Mouse (Mus musculus): ENCODE results near the gene Ang. TPM values are rescaled to one million over a fixed set of nuclear protein-coding genes. Genes with fewer than 3 reads are reported as not detected.

Gene Ang
- polyA plus RNA-seq, 1 experiment from 2014 or later, result 85.3 TPM

GRCm38 (mm10) chr14:51130315-51130940, 39.5 kb downstream of the Ang start:
- ATAC-seq (peak; percentile 77), DNase-seq (no peak)
- WGBS (ENCODE audit: insufficient replicate concordance), result 42% methylated on average over 9 of the region's 9 CpGs
- H3K4me3 ChIP-seq (ENCODE audit: low read depth, low read length), result peak overlapping the region; percentile 22
- H3K9me3 ChIP-seq (ENCODE audit: low read length), result no peaks in the 10 kb centered on the region
- H3K36me3 ChIP-seq (replicated peaks; ENCODE audit: insufficient read depth, low read length), result no peaks in the 10 kb centered on the region
- H3K27me3 ChIP-seq (ENCODE audit: insufficient read depth, low read length), result no peaks in the 10 kb centered on the region
- peak overlapping the region; percentile 85 for H3K27ac ChIP-seq (ENCODE audit: low read depth)
- H3K9ac ChIP-seq (replicated peaks), result peak overlapping the region; percentile 51
- H3K4me2 ChIP-seq (ENCODE audit: low read depth, low read length), result peak overlapping the region; percentile 66
- TF ChIP-seq EP300 (IDR thresholded peaks at IDR 0.05; ENCODE audit: low read depth), result peak; percentile 96
- no peak for TF ChIP-seq CTCF (IDR thresholded peaks at IDR 0.05; ENCODE audit: low read depth)
- peaks cover 50% of the 10 kb centered on the region for H3K4me1 ChIP-seq (ENCODE audit: insufficient read depth)

DNA sequence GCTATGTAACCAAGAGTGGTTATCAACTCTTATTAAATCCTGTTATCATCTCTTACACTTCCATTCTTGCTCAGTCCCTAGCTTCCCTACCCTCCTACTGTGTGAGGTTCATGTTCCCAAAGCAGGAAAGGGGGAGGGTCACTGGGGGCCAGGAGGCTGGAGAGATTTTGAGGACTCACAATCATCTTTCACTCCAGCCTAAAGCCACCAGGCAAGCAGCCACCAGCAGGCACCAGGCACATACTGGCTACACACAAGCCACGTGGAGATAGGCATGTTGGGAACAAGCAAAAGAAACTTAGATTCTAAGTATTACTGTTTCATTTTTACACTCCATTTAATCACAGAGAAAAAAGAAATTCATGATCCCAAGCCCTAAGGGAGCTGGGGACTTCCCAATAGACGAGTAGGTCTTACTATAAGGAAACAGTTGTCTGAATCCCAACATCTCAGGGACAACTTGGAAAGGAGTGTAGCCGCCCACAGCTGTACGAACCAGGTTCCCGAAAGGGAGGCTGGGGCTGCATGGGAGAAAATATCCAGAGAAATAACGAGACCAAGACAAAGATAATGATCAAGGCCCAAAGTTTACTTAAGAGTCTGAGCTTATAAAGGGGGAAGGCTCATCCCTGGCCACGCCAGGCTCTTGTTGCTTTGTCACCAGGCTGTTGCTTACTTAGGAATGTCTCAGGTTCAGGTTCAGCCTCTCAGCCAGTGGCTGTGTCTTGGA, 40.3 kb downstream of the Ang start:
- TF ChIP-seq EP300 (IDR thresholded peaks at IDR 0.05; ENCODE audit: low read depth) (no peak), CTCF (IDR thresholded peaks at IDR 0.05; ENCODE audit: low read depth) (no peak)
- WGBS (ENCODE audit: insufficient replicate concordance), result 63% methylated on average over 7 of the region's 7 CpGs
- DNase-seq, result no peak
- ATAC-seq, result no peak
- H3K27ac ChIP-seq (ENCODE audit: low read depth), result peak overlapping the region; percentile 85
- no peaks in the 10 kb centered on the region for H3K36me3 ChIP-seq (replicated peaks; ENCODE audit: insufficient read depth, low read length)
- no peaks in the 10 kb centered on the region for H3K9me3 ChIP-seq (ENCODE audit: low read length)
- no peak overlapping the region for H3K4me2 ChIP-seq (ENCODE audit: low read depth, low read length)
- no peak overlapping the region for H3K4me3 ChIP-seq (ENCODE audit: low read depth, low read length)
- H3K9ac ChIP-seq (replicated peaks), result no peak overlapping the region
- H3K4me1 ChIP-seq (ENCODE audit: insufficient read depth), result peaks cover 50% of the 10 kb centered on the region
- no peaks in the 10 kb centered on the region for H3K27me3 ChIP-seq (ENCODE audit: insufficient read depth, low read length)

- peak overlapping the region; percentile 22; the same call in 1 of the 2 replicates for H3K4me2 ChIP-seq (ENCODE audit: low read depth, low read length)
- 71% methylated on average over 4 of the region's 4 CpGs for WGBS (ENCODE audit: insufficient replicate concordance)
Observed at GRCm38 (mm10) chr14:51132372-51132771, 41.4 kb downstream of the Ang start.

DNA sequence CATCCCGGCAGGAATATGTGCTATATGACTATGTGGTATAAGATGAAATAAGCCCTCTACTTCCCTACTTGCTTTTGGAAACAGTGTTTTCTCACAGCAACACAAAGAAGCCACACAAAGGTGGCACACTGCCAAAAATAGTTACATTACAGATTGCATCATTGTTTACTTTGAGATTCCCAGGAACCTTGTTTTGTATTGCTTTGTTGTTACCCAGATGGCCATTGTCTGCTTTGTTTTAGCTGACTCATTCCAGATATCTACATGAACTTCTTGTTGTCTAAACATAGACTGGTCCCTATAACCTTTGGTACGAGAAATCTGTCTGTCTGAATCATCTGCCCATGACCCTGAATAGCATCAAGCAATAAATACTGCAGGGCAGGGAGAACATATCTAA, 49.4 kb downstream of the Ang start:
- no peak overlapping the region for H3K4me3 ChIP-seq (ENCODE audit: low read depth, low read length)
- ATAC-seq (no peak), DNase-seq (no peak)
- TF ChIP-seq EP300 (IDR thresholded peaks at IDR 0.05; ENCODE audit: low read depth), result no peak
- no peak overlapping the region for H3K9ac ChIP-seq (replicated peaks)
- no peaks in the 10 kb centered on the region for H3K9me3 ChIP-seq (ENCODE audit: low read length)
- H3K27ac ChIP-seq (ENCODE audit: low read depth), result no peak overlapping the region
- no peaks in the 10 kb centered on the region for H3K27me3 ChIP-seq (ENCODE audit: insufficient read depth, low read length)
- H3K36me3 ChIP-seq (replicated peaks; ENCODE audit: insufficient read depth, low read length), result no peaks in the 10 kb centered on the region
- 76% methylated on average over 2 of the region's 2 CpGs for WGBS (ENCODE audit: insufficient replicate concordance)
- H3K4me2 ChIP-seq (ENCODE audit: low read depth, low read length), result no peak overlapping the region
- H3K4me1 ChIP-seq (ENCODE audit: insufficient read depth), result peaks cover 21% of the 10 kb centered on the region

More at GRCm38 (mm10) chr14:51132372-51132771, 41.4 kb downstream of the Ang start:
- Histone ChIP-seq H3K9ac (replicated peaks) (no peak overlapping the region), H3K27me3 (ENCODE audit: insufficient read depth, low read length) (no peaks in the 10 kb centered on the region), H3K27ac (ENCODE audit: low read depth) (peak overlapping the region; percentile 85; the same call in 1 of the 2 replicates), H3K9me3 (ENCODE audit: low read length) (no peaks in the 10 kb centered on the region), H3K4me1 (ENCODE audit: insufficient read depth) (peaks cover 46% of the 10 kb centered on the region), H3K36me3 (replicated peaks; ENCODE audit: insufficient read depth, low read length) (no peaks in the 10 kb centered on the region), H3K4me3 (ENCODE audit: low read depth, low read length) (no peak overlapping the region)
- peak; percentile 42; the same call in 1 of the 2 replicates for ATAC-seq
- 0 out of 2 replicates have a peak, but pooled peaks have one; percentile 22 for TF ChIP-seq EP300 (IDR thresholded peaks at IDR 0.05; ENCODE audit: low read depth)
- TF ChIP-seq CTCF (IDR thresholded peaks at IDR 0.05; ENCODE audit: low read depth), result no peak
- no peak for DNase-seq

- Histone ChIP-seq H3K27me3 (ENCODE audit: insufficient read depth, low read length) (no peaks in the 10 kb centered on the region), H3K4me2 (ENCODE audit: low read depth, low read length) (no peak overlapping the region), H3K9me3 (ENCODE audit: low read length) (no peaks in the 10 kb centered on the region), H3K36me3 (replicated peaks; ENCODE audit: insufficient read depth, low read length) (no peaks in the 10 kb centered on the region), H3K4me3 (ENCODE audit: low read depth, low read length) (no peak overlapping the region), H3K27ac (ENCODE audit: low read depth) (peak overlapping the region; percentile 26; the same call in 1 of the 2 replicates), H3K4me1 (ENCODE audit: insufficient read depth) (peaks cover 21% of the 10 kb centered on the region), H3K9ac (replicated peaks) (no peak overlapping the region)
- DNase-seq (no peak), ATAC-seq (no peak)
- 81% methylated on average over 4 of the region's 4 CpGs for WGBS (ENCODE audit: insufficient replicate concordance)
- TF ChIP-seq EP300 (IDR thresholded peaks at IDR 0.05; ENCODE audit: low read depth) (no peak), CTCF (IDR thresholded peaks at IDR 0.05; ENCODE audit: low read depth) (no peak)
Observed at GRCm38 (mm10) chr14:51142119-51142518, 51.2 kb downstream of the Ang start.

DNA sequence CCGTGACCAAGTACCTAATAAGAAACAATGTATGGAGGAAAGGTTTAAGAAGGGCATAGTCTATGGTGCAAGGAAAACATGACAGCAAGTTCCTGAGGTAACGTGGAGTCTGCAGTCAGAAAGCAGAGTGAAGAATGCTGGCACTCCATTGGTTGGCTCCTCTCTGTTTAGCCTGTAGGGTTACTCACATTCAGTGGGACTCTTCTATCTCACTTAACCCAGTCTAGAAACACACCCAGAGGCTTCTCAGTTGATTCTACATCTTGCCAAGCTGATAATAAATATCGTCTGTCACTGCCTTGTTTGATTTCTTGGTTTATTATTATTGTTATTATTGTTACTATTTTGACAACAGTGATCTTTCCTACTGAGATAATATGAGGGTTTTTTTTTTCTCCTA, 51.6 kb downstream of the Ang start:
- H3K4me3 ChIP-seq (ENCODE audit: low read depth, low read length), result no peak overlapping the region
- no peaks in the 10 kb centered on the region for H3K36me3 ChIP-seq (replicated peaks; ENCODE audit: insufficient read depth, low read length)
- no peak for TF ChIP-seq CTCF (IDR thresholded peaks at IDR 0.05; ENCODE audit: low read depth)
- TF ChIP-seq EP300 (IDR thresholded peaks at IDR 0.05; ENCODE audit: low read depth), result peak; percentile 57
- no peaks in the 10 kb centered on the region for H3K9me3 ChIP-seq (ENCODE audit: low read length)
- H3K4me1 ChIP-seq (ENCODE audit: insufficient read depth), result peaks cover 21% of the 10 kb centered on the region
- DNase-seq, result no peak
- ATAC-seq, result peak; percentile 60
- WGBS (ENCODE audit: insufficient replicate concordance), result 65% methylated on average over 3 of the region's 3 CpGs
- H3K27ac ChIP-seq (ENCODE audit: low read depth), result peak overlapping the region; percentile 26; the same call in 1 of the 2 replicates
- no peak overlapping the region for H3K4me2 ChIP-seq (ENCODE audit: low read depth, low read length)
- no peaks in the 10 kb centered on the region for H3K27me3 ChIP-seq (ENCODE audit: insufficient read depth, low read length)
- no peak overlapping the region for H3K9ac ChIP-seq (replicated peaks)

Data from liver, postnatal 0 days (tissue).